In the genomic region with DNA sequence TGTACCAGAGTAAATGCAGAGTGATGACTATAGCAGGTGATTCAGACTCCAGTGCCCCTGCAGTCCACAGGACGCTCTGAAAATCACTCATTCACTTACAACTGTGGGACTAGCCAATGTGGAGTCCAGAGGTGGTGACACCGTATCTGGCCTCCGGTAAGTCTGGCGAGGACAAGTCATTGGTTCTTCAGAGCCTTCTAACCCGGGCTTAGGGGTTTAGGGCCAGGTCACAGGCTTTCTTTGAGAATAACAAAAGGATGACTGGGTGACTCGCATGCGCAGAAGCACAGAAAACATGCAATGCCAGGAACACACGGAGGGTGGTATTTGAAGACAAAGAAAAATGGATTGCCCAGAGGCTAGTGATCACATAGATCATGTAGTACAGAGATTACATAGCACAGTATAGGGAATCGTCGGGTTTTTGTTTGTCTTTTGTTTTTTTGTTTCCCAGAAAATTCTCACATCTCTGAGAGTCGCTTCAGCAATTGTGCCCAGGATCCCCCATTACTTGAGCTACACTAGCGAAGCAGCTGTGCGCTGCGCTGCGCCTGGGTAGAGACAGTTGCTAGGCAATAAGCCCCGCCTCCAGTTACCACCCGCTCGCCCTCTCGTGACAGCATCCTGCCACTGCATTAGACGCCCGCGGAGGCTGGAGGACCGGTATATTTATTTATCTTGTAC, we compare ENCODE assay signal across 9 mouse cellular contexts. TPM values are rescaled to one million over a fixed set of nuclear protein-coding genes. Genes with fewer than 3 reads are reported as not detected.
DNase-seq lines count a peak whose midpoint lies in the region; ATAC-seq and TF ChIP-seq lines count a peak whose summit lies in the region.
"Had no signal": no experiment of that assay in that cellular context is flagged by ENCODE, and none has a peak within 500 bp of the region (broad histone marks: within the 10 kb centered on the region; RNA-seq: fewer than 3 reads in every experiment).

No protein-coding gene starts in this region.

- H3K36me3 ChIP-seq in E14TG2a.4 (ENCODE audit: insufficient read depth, low read length), result no peaks in the 10 kb centered on the region
- H3K36me3 ChIP-seq in forebrain, embryonic 13.5 days (ENCODE audit: poor library complexity, severe bottlenecking), result no peaks in the 10 kb centered on the region
- H3K36me3 ChIP-seq in neural tube, embryonic 15.5 days, result no peaks in the 10 kb centered on the region
- H3K36me3 ChIP-seq in testis, adult 2 months (ENCODE audit: control insufficient read depth, insufficient read depth, low read length), result no peaks in the 10 kb centered on the region; the same call in 1 of the 2 replicates

- peak; percentile 73 for DNase-seq in c-Kit-positive CD71-negative TER-119-negative erythroid progenitor cells, embryonic 14.5 days (ENCODE audit: low read depth)
- DNase-seq in heart, postnatal 25 days (ENCODE audit: low spot score), result peak; percentile 24
- peak; percentile 8 for DNase-seq in large intestine, adult 2 months (ENCODE audit: low read depth, low spot score)
- DNase-seq in lung, adult 18-20 months, result peak; percentile 37 to 53

- peaks cover 4% of the 10 kb centered on the region; the same call in 1 of the 2 replicates for H3K4me1 ChIP-seq in E14TG2a.4 (replicated peaks; ENCODE audit: low read depth, low read length)
- peaks cover 10% of the 10 kb centered on the region for H3K4me1 ChIP-seq in forebrain, embryonic 13.5 days
- H3K4me1 ChIP-seq in neural tube, embryonic 15.5 days, result peaks cover 20% of the 10 kb centered on the region
- H3K4me1 ChIP-seq in testis, adult 2 months (ENCODE audit: control insufficient read depth, insufficient read depth, low read length), result peaks cover 6% of the 10 kb centered on the region

- ATAC-seq in forebrain, embryonic 13.5 days, result peak; percentile 96
- ATAC-seq in neural tube, embryonic 15.5 days (ENCODE audit: low FRiP score), result peak; percentile 93

- no peaks in the 10 kb centered on the region for H3K9me3 ChIP-seq in E14TG2a.4 (ENCODE audit: low read length)
- H3K9me3 ChIP-seq in forebrain, embryonic 13.5 days (replicated peaks), result no peaks in the 10 kb centered on the region
- no peaks in the 10 kb centered on the region for H3K9me3 ChIP-seq in neural tube, embryonic 15.5 days (replicated peaks)

- H3K27ac ChIP-seq in forebrain, embryonic 13.5 days, result peak overlapping the region; percentile 88
- H3K27ac ChIP-seq in neural tube, embryonic 15.5 days (replicated peaks), result peak overlapping the region; percentile 87
- H3K27ac ChIP-seq in testis, adult 2 months (ENCODE audit: control insufficient read depth, insufficient read depth, low read depth, low read length), result no peak overlapping the region

- H3K27me3 ChIP-seq in E14TG2a.4 (ENCODE audit: insufficient read depth, low read length), result peaks cover 77% of the 10 kb centered on the region
- peaks cover 10% of the 10 kb centered on the region for H3K27me3 ChIP-seq in forebrain, embryonic 13.5 days
- H3K27me3 ChIP-seq in neural tube, embryonic 15.5 days (replicated peaks), result no peaks in the 10 kb centered on the region
- no peaks in the 10 kb centered on the region for H3K27me3 ChIP-seq in testis, adult 2 months (ENCODE audit: control insufficient read depth, insufficient read depth, low read length)

- intact Hi-C loops in heart, postnatal 25 days (cut with DNase I), result no loop called here

- H3K4me3 ChIP-seq in E14TG2a.4 (replicated peaks; ENCODE audit: low read length), result no peak overlapping the region
- H3K4me3 ChIP-seq in forebrain, embryonic 13.5 days, result no peak overlapping the region
- H3K4me3 ChIP-seq in neural tube, embryonic 15.5 days (replicated peaks), result peak overlapping the region; percentile 16; the same call in 1 of the 2 replicates
- peak overlapping the region; percentile 12 for H3K4me3 ChIP-seq in testis, adult 2 months (ENCODE audit: control insufficient read depth, low read depth, low read length)
- H3K4me3 ChIP-seq: erythroblast, embryonic 14.5 days had no signal

- H3K9ac ChIP-seq in forebrain, embryonic 13.5 days, result 0 out of 2 replicates have a peak overlapping the region, but pooled peaks have one; percentile 26
- no peak overlapping the region for H3K9ac ChIP-seq in neural tube, embryonic 15.5 days (replicated peaks)

- WGBS in forebrain, embryonic 13.5 days, result 13% methylated on average over 23 of the region's 23 CpGs
- WGBS in large intestine, adult 2 months, result 22% methylated on average over 23 of the region's 23 CpGs
- 9% methylated on average over 23 of the region's 23 CpGs for WGBS in neural tube, embryonic 15.5 days

- H3K4me2 ChIP-seq in forebrain, embryonic 13.5 days, result peak overlapping the region; percentile 49
- H3K4me2 ChIP-seq in neural tube, embryonic 15.5 days, result peak overlapping the region; percentile 47

- TF ChIP-seq POLR2A in testis, adult 2 months (IDR thresholded peaks at IDR 0.05; ENCODE audit: control insufficient read depth, low read depth, low read length), result no peak

- TF ChIP-seq CTCF in E14TG2a.4 (conservative IDR thresholded peaks at IDR 0.05; ENCODE audit: low read length), result peak; percentile 53
- peak; percentile 46; the same call in 1 of the 2 replicates for TF ChIP-seq CTCF in testis, adult 2 months (IDR thresholded peaks at IDR 0.05; ENCODE audit: control insufficient read depth, insufficient read depth, insufficient replicate concordance, low read depth, low read length)

RNA-seq across cellular contexts. Expression of gene Dmrtb1, which starts 10.2 kb away (rescaled TPM):
- polyA plus RNA-seq in forebrain, embryonic 13.5 days (2015; fragmentation: Nextera tagmentation; extraction: Ambion mirVana), result 32.9 and 38.8 TPM in 2 replicates
- total RNA-seq in heart, postnatal 25 days (2021), result not detected
- not detected in 2 replicates for polyA plus RNA-seq in large intestine, adult 2 months (2012; rRNA removed)
- 7.7 and 9.0 TPM in 2 replicates for polyA plus RNA-seq in neural tube, embryonic 15.5 days (2015; fragmentation: Nextera tagmentation; extraction: Ambion mirVana)
- polyA plus RNA-seq in testis, adult 2 months (2012; rRNA removed), result 921 and 1,095 TPM in 2 replicates

Comparison
In these comparisons a context has a peak if more than half of its experiments do, and no peak if none do; other contexts are left out.
1. H3K4me3 ChIP-seq: peak in neural tube, embryonic 15.5 days (single experiment) and testis, adult 2 months (single experiment); none in E14TG2a.4 (single experiment) and forebrain, embryonic 13.5 days (single experiment).
2. DNase-seq: peak in every context shown above with its lines; median percentile 73 in c-Kit-positive CD71-negative TER-119-negative erythroid progenitor cells, embryonic 14.5 days; 45 in lung, adult 18-20 months; 24 in heart, postnatal 25 days; 8 in large intestine, adult 2 months.
3. RNA of gene Dmrtb1, which starts 10.2 kb away (polyA plus RNA-seq): 921 to 1,095 TPM in testis, adult 2 months; 32.9 to 38.8 TPM in forebrain, embryonic 13.5 days, 7.7 to 9.0 TPM in neural tube, embryonic 15.5 days and not detected in large intestine, adult 2 months; every median in the first group is over 10 times any median in the second.